Mouse (Mus musculus) myocyte (in vitro differentiated cells): ENCODE measurements around the gene Prkn. TPM values are rescaled to one million over a fixed set of nuclear protein-coding genes. Genes with fewer than 3 reads are reported as not detected.

Source experiments
- H3K27me3 ChIP-seq: one replicate; pipeline ENCODE4 v1.6.1; 2011; ENCODE audit not compliant: control insufficient read depth, insufficient read depth, insufficient read length
- H3K36me3 ChIP-seq: one replicate; pipeline ENCODE4 v1.6.1; 2011; ENCODE audit not compliant: control insufficient read depth, insufficient read depth
- H3K4me2 ChIP-seq: one replicate; pipeline ENCODE4 v1.6.1; 2011; ENCODE audit warnings: low read depth, control low read depth
- H3K4me3 ChIP-seq: one replicate; pipeline ENCODE4 v1.5.1; 2011; ENCODE audit warnings: mild to moderate bottlenecking, control low read depth, moderate library complexity
- H3K79me2 ChIP-seq: one replicate; pipeline ENCODE4 v1.6.1; 2011; ENCODE audit not compliant: control insufficient read depth, insufficient read depth
- H3ac ChIP-seq: one replicate; pipeline ENCODE4 v1.6.1; 2011; ENCODE audit not compliant: control insufficient read depth, insufficient read length
- CEBPB ChIP-seq: IDR thresholded peaks from 2 replicates; pipeline ENCODE4 v1.6.1; 2011; ENCODE audit warnings: mild to moderate bottlenecking, moderate library complexity; ENCODE audit not compliant: poor library complexity, insufficient read depth, severe bottlenecking
- E2F4 ChIP-seq: IDR thresholded peaks from one replicate; pipeline ENCODE4 v1.6.1; 2011; ENCODE audit warnings: mild to moderate bottlenecking, control low read depth, moderate library complexity; ENCODE audit not compliant: insufficient read depth
- MAX ChIP-seq: IDR thresholded peaks from one replicate; pipeline ENCODE4 v1.6.1; 2011; ENCODE audit warnings: low read depth, mild to moderate bottlenecking, control low read depth
- MYOD1 ChIP-seq, 3 experiments: IDR thresholded peaks; one replicate each; pipeline ENCODE4 v1.6.1; 2011; ENCODE audit warnings: control low read depth in 2 of 3, low read depth in 2 of 3, mild to moderate bottlenecking in 2 of 3, moderate library complexity in 1 of 3; ENCODE audit not compliant: insufficient read length in 2 of 3, control insufficient read depth in 1 of 3
- MYOG ChIP-seq, 3 experiments: IDR thresholded peaks; one replicate each; pipeline ENCODE4 v1.6.1; 2011; ENCODE audit warnings: control low read depth in 2 of 3, low read depth in 2 of 3, mild to moderate bottlenecking in 2 of 3; ENCODE audit not compliant: insufficient read length in 2 of 3, control insufficient read depth in 1 of 3, insufficient read depth in 1 of 3
- POLR2A ChIP-seq: IDR thresholded peaks from one replicate; pipeline ENCODE4 v1.6.1; 2011; ENCODE audit warnings: low read depth, mild to moderate bottlenecking, control low read depth, moderate library complexity; ENCODE audit not compliant: insufficient read length
- POLR2AphosphoS2 ChIP-seq: IDR thresholded peaks from one replicate; pipeline ENCODE4 v1.6.1; 2011; ENCODE audit warnings: low read depth, control low read depth; ENCODE audit not compliant: insufficient read length
- REST ChIP-seq: IDR thresholded peaks from one replicate; pipeline ENCODE4 v1.6.1; 2011; ENCODE audit warnings: mild to moderate bottlenecking, control low read depth, moderate library complexity; ENCODE audit not compliant: insufficient read depth, insufficient read length
- SRF ChIP-seq: IDR thresholded peaks from one replicate; pipeline ENCODE4 v1.6.1; 2011; ENCODE audit warnings: low read depth; ENCODE audit not compliant: control insufficient read depth, insufficient read length
- TCF12 ChIP-seq: IDR thresholded peaks from one replicate; pipeline ENCODE4 v1.6.1; 2011; ENCODE audit warnings: mild to moderate bottlenecking, control low read depth; ENCODE audit not compliant: poor library complexity, insufficient read depth, severe bottlenecking
- TCF3 ChIP-seq: IDR thresholded peaks from one replicate; pipeline ENCODE4 v1.6.1; 2011; ENCODE audit warnings: low read depth, control low read depth; ENCODE audit not compliant: insufficient read length
- USF1 ChIP-seq: IDR thresholded peaks from one replicate; pipeline ENCODE4 v1.6.1; 2011; ENCODE audit warnings: low read depth, mild to moderate bottlenecking, control low read depth, moderate library complexity
- polyA plus RNA-seq: library from polyadenylated mRNA; unstranded; fragments of >200 nt; fragmentation: generic; extraction: Trizol; gene quantifications from one replicate; pipeline ENCODE4 v1.2.1, GENCODE M21; 2012; ENCODE audit warnings: missing spikeins

Gene Prkn
- polyA plus RNA-seq, 1 experiment = 0.26 TPM

GRCm38 (mm10) chr17:10982136-10982535 lies 142.0 kb downstream of the Prkn start:
- Histone ChIP-seq H3K27me3 (no peaks in the 10 kb centered on the region), H3K36me3 (no peaks in the 10 kb centered on the region), H3ac (no peak overlapping the region), H3K79me2 (no peaks in the 10 kb centered on the region), H3K4me3 (no peak overlapping the region), H3K4me2 (no peak overlapping the region)
- TF ChIP-seq MAX (no peak), CEBPB (no peak), POLR2A (no peak), USF1 (no peak), TCF3 (no peak)

GRCm38 (mm10) chr17:10987040-10987439 lies 146.9 kb downstream of the Prkn start:
- H3K27me3 ChIP-seq = no peaks in the 10 kb centered on the region
- no peak overlapping the region for H3ac ChIP-seq
- no peaks in the 10 kb centered on the region for H3K36me3 ChIP-seq
- no peak overlapping the region for H3K4me2 ChIP-seq
- no peaks in the 10 kb centered on the region for H3K79me2 ChIP-seq
- TF ChIP-seq TCF3 = no peak
- no peak for TF ChIP-seq TCF12
- no peak for TF ChIP-seq E2F4
- no peak for TF ChIP-seq POLR2AphosphoS2
- no peak for TF ChIP-seq USF1
- no peak for TF ChIP-seq MYOD1 (IDR thresholded peaks at IDR 0.05; ENCODE audit: control insufficient read depth in 1 of 3, insufficient read length in 2 of 3, low read depth in 2 of 3)
- no peak for TF ChIP-seq MYOG (IDR thresholded peaks at IDR 0.05; ENCODE audit: control insufficient read depth in 1 of 3, insufficient read depth in 1 of 3, insufficient read length in 2 of 3, low read depth in 2 of 3)
- no peak for TF ChIP-seq CEBPB
- TF ChIP-seq POLR2A = no peak
- no peak for TF ChIP-seq REST
- TF ChIP-seq SRF = no peak
- no peak for TF ChIP-seq MAX
- no peak overlapping the region for H3K4me3 ChIP-seq

GRCm38 (mm10) chr17:10997291-10997690 lies 157.1 kb downstream of the Prkn start:
- Histone ChIP-seq H3K79me2 (no peaks in the 10 kb centered on the region), H3K36me3 (no peaks in the 10 kb centered on the region), H3K4me2 (no peak overlapping the region), H3K4me3 (no peak overlapping the region), H3ac (no peak overlapping the region), H3K27me3 (no peaks in the 10 kb centered on the region)
- no peak for TF ChIP-seq TCF12
- TF ChIP-seq POLR2A = no peak
- TF ChIP-seq SRF = no peak
- no peak for TF ChIP-seq CEBPB
- no peak for TF ChIP-seq POLR2AphosphoS2
- no peak for TF ChIP-seq TCF3
- no peak for TF ChIP-seq USF1
- no peak for TF ChIP-seq MYOD1 (IDR thresholded peaks at IDR 0.05; ENCODE audit: control insufficient read depth in 1 of 3, insufficient read length in 2 of 3, low read depth in 2 of 3)
- TF ChIP-seq MAX = no peak
- TF ChIP-seq E2F4 = no peak
- TF ChIP-seq MYOG (IDR thresholded peaks at IDR 0.05; ENCODE audit: control insufficient read depth in 1 of 3, insufficient read depth in 1 of 3, insufficient read length in 2 of 3, low read depth in 2 of 3) = no peak
- TF ChIP-seq REST = no peak

GRCm38 (mm10) chr17:11023371-11023770 lies 183.2 kb downstream of the Prkn start:
- Histone ChIP-seq H3K4me3 (no peak overlapping the region), H3K4me2 (no peak overlapping the region), H3K36me3 (no peaks in the 10 kb centered on the region), H3K27me3 (no peaks in the 10 kb centered on the region), H3ac (no peak overlapping the region), H3K79me2 (no peaks in the 10 kb centered on the region)
- no peak for TF ChIP-seq MYOG (IDR thresholded peaks at IDR 0.05; ENCODE audit: control insufficient read depth in 1 of 3, insufficient read depth in 1 of 3, insufficient read length in 2 of 3, low read depth in 2 of 3)
- no peak for TF ChIP-seq USF1
- TF ChIP-seq MYOD1 (IDR thresholded peaks at IDR 0.05; ENCODE audit: control insufficient read depth in 1 of 3, insufficient read length in 2 of 3, low read depth in 2 of 3) = no peak
- TF ChIP-seq POLR2AphosphoS2 = no peak
- no peak for TF ChIP-seq TCF3
- no peak for TF ChIP-seq TCF12
- no peak for TF ChIP-seq POLR2A

- H3K36me3 ChIP-seq = no peaks in the 10 kb centered on the region
- H3K27me3 ChIP-seq = no peaks in the 10 kb centered on the region
- H3K79me2 ChIP-seq = no peaks in the 10 kb centered on the region
- TF ChIP-seq MAX (no peak), MYOD1 (IDR thresholded peaks at IDR 0.05; ENCODE audit: control insufficient read depth in 1 of 3, insufficient read length in 2 of 3, low read depth in 2 of 3) (no peak), TCF12 (no peak), REST (no peak), POLR2A (no peak), CEBPB (no peak), USF1 (no peak)
- no peak overlapping the region for H3K4me3 ChIP-seq
- no peak overlapping the region for H3ac ChIP-seq
- H3K4me2 ChIP-seq = no peak overlapping the region
Observed at GRCm38 (mm10) chr17:11029348-11029747, 189.2 kb downstream of the Prkn start.
